Mouse (Mus musculus) neural tube, embryonic 12.5 days (tissue): ENCODE data around the gene Npepl1. TPM values are rescaled to one million over a fixed set of nuclear protein-coding genes. Genes with fewer than 3 reads are reported as not detected.

Experiments
- ATAC-seq: fragments of 200-750 bp; cut with Nextera tagmentation; 2 replicates; pipeline ENCODE4 v1.8.0; 2017; ENCODE audit warnings: low read depth, mild to moderate bottlenecking, moderate TSS enrichment, moderate library complexity; ENCODE audit not compliant: low FRiP score
- H3K27ac ChIP-seq: fragments of 300-500 bp; sonication (generic); 2 replicates; pipeline ENCODE4 v1.5.1; 2016
- H3K27me3 ChIP-seq: fragments of 300-500 bp; sonication (generic); replicated peaks from 2 replicates; pipeline ENCODE4 v1.6.1; 2016; ENCODE audit warnings: mild to moderate bottlenecking
- H3K36me3 ChIP-seq: fragments of 300-500 bp; sonication (generic); 2 replicates; pipeline ENCODE4 v1.6.1; 2016; ENCODE audit warnings: mild to moderate bottlenecking
- H3K4me1 ChIP-seq: fragments of 300-500 bp; sonication (generic); 2 replicates; pipeline ENCODE4 v1.6.1; 2016
- H3K4me2 ChIP-seq: fragments of 300-500 bp; sonication (generic); replicated peaks from 2 replicates; pipeline ENCODE4 v1.6.1; 2016; ENCODE audit warnings: mild to moderate bottlenecking
- H3K4me3 ChIP-seq: fragments of 300-500 bp; sonication (generic); 2 replicates; pipeline ENCODE4 v1.5.1; 2016
- H3K9ac ChIP-seq: fragments of 300-500 bp; sonication (generic); 2 replicates; pipeline ENCODE4 v1.6.1; 2016; ENCODE audit warnings: mild to moderate bottlenecking
- H3K9me3 ChIP-seq: fragments of 300-500 bp; sonication (generic); 2 replicates; pipeline ENCODE4 v1.6.1; 2016; ENCODE audit warnings: mild to moderate bottlenecking
- WGBS: fragments of 180-500 bp; shearing (Covaris S2); methylation state at CpG from one replicate; pipeline ENCODE4 v1.1.7; 2016; 5-methylcytosine and 5-hydroxymethylcytosine counted together
- polyA plus RNA-seq: library from polyadenylated mRNA; unstranded; fragments of >200 nt; fragmentation: Nextera tagmentation; extraction: Ambion mirVana; gene quantifications from 2 replicates; pipeline ENCODE4 v1.2.1, GENCODE M21; 2016

The Npepl1 gene
- polyA plus RNA-seq, 1 experiment from 2014 or later = 30.1 TPM

GRCm38 (mm10) chr2:174114148-174114864 lies 4.2 kb downstream of the Npepl1 start:
- ATAC-seq = no peak
- Histone ChIP-seq H3K9ac (no peak overlapping the region), H3K27ac (no peak overlapping the region), H3K36me3 (peaks cover 2% of the 10 kb centered on the region; the same call in 1 of the 2 replicates), H3K4me3 (no peak overlapping the region), H3K4me1 (peaks cover 24% of the 10 kb centered on the region), H3K27me3 (no peaks in the 10 kb centered on the region), H3K4me2 (no peak overlapping the region), H3K9me3 (no peaks in the 10 kb centered on the region)
- 89% methylated on average over 12 of the region's 12 CpGs for WGBS

- ATAC-seq = peak; percentile 52
- WGBS = 58% methylated on average over 16 of the region's 16 CpGs
- Histone ChIP-seq H3K4me2 (no peak overlapping the region), H3K27me3 (no peaks in the 10 kb centered on the region), H3K27ac (no peak overlapping the region), H3K4me3 (no peak overlapping the region), H3K9ac (no peak overlapping the region), H3K9me3 (no peaks in the 10 kb centered on the region), H3K4me1 (peaks cover 5% of the 10 kb centered on the region; the same call in 1 of the 2 replicates), H3K36me3 (peaks cover 22% of the 10 kb centered on the region)
Observed at GRCm38 (mm10) chr2:174116929-174117328, 6.8 kb downstream of the Npepl1 start.

- Histone ChIP-seq H3K4me3 (no peak overlapping the region), H3K4me1 (peaks cover under 1% of the 10 kb centered on the region; the same call in 1 of the 2 replicates), H3K4me2 (no peak overlapping the region), H3K27ac (no peak overlapping the region), H3K27me3 (no peaks in the 10 kb centered on the region), H3K36me3 (peaks cover 29% of the 10 kb centered on the region), H3K9ac (no peak overlapping the region), H3K9me3 (no peaks in the 10 kb centered on the region)
- 51% methylated on average over 11 of the region's 11 CpGs for WGBS
- ATAC-seq = peak; percentile 74
Observed at GRCm38 (mm10) chr2:174118141-174118540, 8.0 kb downstream of the Npepl1 start.

GRCm38 (mm10) chr2:174119259-174119658 lies 9.1 kb downstream of the Npepl1 start:
- Histone ChIP-seq H3K4me1 (no peaks in the 10 kb centered on the region; the same call in 1 of the 2 replicates), H3K4me3 (no peak overlapping the region), H3K9me3 (peaks cover 1% of the 10 kb centered on the region; the same call in 1 of the 2 replicates), H3K9ac (no peak overlapping the region), H3K27me3 (no peaks in the 10 kb centered on the region), H3K4me2 (no peak overlapping the region), H3K36me3 (peaks cover 39% of the 10 kb centered on the region), H3K27ac (no peak overlapping the region)
- no peak for ATAC-seq
- WGBS = 91% methylated on average over 11 of the region's 11 CpGs

- Histone ChIP-seq H3K4me1 (no peaks in the 10 kb centered on the region; the same call in 1 of the 2 replicates), H3K27ac (no peak overlapping the region), H3K27me3 (no peaks in the 10 kb centered on the region), H3K4me2 (no peak overlapping the region), H3K4me3 (no peak overlapping the region), H3K9me3 (peaks cover 12% of the 10 kb centered on the region), H3K9ac (no peak overlapping the region), H3K36me3 (peaks cover 47% of the 10 kb centered on the region)
- no peak for ATAC-seq
- WGBS = 94% methylated on average over 19 of the region's 19 CpGs
Observed at GRCm38 (mm10) chr2:174120631-174121030, 10.5 kb downstream of the Npepl1 start.

GRCm38 (mm10) chr2:174121411-174121947 lies 11.3 kb downstream of the Npepl1 start:
- no peak overlapping the region for H3K9ac ChIP-seq
- H3K36me3 ChIP-seq = peaks cover 47% of the 10 kb centered on the region
- 85% methylated on average over 12 of the region's 12 CpGs for WGBS
- no peak overlapping the region for H3K4me2 ChIP-seq
- peaks cover 12% of the 10 kb centered on the region for H3K9me3 ChIP-seq
- H3K4me3 ChIP-seq = no peak overlapping the region
- no peaks in the 10 kb centered on the region for H3K27me3 ChIP-seq
- no peak for ATAC-seq
- peaks cover 4% of the 10 kb centered on the region for H3K4me1 ChIP-seq
- no peak overlapping the region for H3K27ac ChIP-seq

GRCm38 (mm10) chr2:174122331-174122730 lies 12.2 kb downstream of the Npepl1 start:
- whole genome bisulfite sequencing = 96% methylated on average over 2 of the region's 2 CpGs
- no peak overlapping the region for H3K4me3 ChIP-seq
- H3K4me1 ChIP-seq = peaks cover 13% of the 10 kb centered on the region
- no peak overlapping the region for H3K9ac ChIP-seq
- H3K27ac ChIP-seq = no peak overlapping the region
- no peak for ATAC-seq
- peaks cover 47% of the 10 kb centered on the region for H3K36me3 ChIP-seq
- H3K9me3 ChIP-seq = peaks cover 12% of the 10 kb centered on the region
- no peaks in the 10 kb centered on the region for H3K27me3 ChIP-seq
- no peak overlapping the region for H3K4me2 ChIP-seq

- no peak for ATAC-seq
- Histone ChIP-seq H3K9me3 (peaks cover 12% of the 10 kb centered on the region), H3K4me3 (no peak overlapping the region), H3K9ac (no peak overlapping the region), H3K4me1 (peaks cover 14% of the 10 kb centered on the region), H3K4me2 (no peak overlapping the region), H3K36me3 (peaks cover 47% of the 10 kb centered on the region), H3K27me3 (no peaks in the 10 kb centered on the region), H3K27ac (no peak overlapping the region)
- 81% methylated on average over 3 of the region's 3 CpGs for WGBS
Observed at GRCm38 (mm10) chr2:174123731-174124130, 13.6 kb downstream of the Npepl1 start.

- Histone ChIP-seq H3K4me2 (peak overlapping the region; percentile 43), H3K36me3 (peaks cover 26% of the 10 kb centered on the region), H3K27me3 (no peaks in the 10 kb centered on the region), H3K4me1 (peaks cover 14% of the 10 kb centered on the region), H3K9me3 (peaks cover 12% of the 10 kb centered on the region), H3K9ac (no peak overlapping the region), H3K27ac (no peak overlapping the region), H3K4me3 (0 out of 2 replicates have a peak overlapping the region, but pooled peaks have one; percentile 9)
- WGBS = 9% methylated on average over 19 of the region's 21 CpGs
- ATAC-seq = peak; percentile 91
Observed at GRCm38 (mm10) chr2:174126522-174127375, 16.6 kb downstream of the Npepl1 start.

- H3K9ac ChIP-seq = no peak overlapping the region
Observed at GRCm38 (mm10) chr2:174127376-174127713, 17.2 kb downstream of the Npepl1 start.

GRCm38 (mm10) chr2:174128926-174129325 lies 18.8 kb downstream of the Npepl1 start:
- Histone ChIP-seq H3K27ac (no peak overlapping the region), H3K27me3 (no peaks in the 10 kb centered on the region), H3K4me1 (peaks cover 14% of the 10 kb centered on the region), H3K36me3 (peaks cover 11% of the 10 kb centered on the region), H3K4me2 (no peak overlapping the region), H3K9ac (no peak overlapping the region), H3K4me3 (no peak overlapping the region), H3K9me3 (peaks cover 12% of the 10 kb centered on the region)
- 86% methylated on average over 6 of the region's 6 CpGs for WGBS
- ATAC-seq = no peak

More at GRCm38 (mm10) chr2:174127376-174127713, 17.2 kb downstream of the Npepl1 start:
- no peaks in the 10 kb centered on the region for H3K27me3 ChIP-seq
- H3K4me2 ChIP-seq = peak overlapping the region; percentile 43
- H3K4me3 ChIP-seq = 0 out of 2 replicates have a peak overlapping the region, but pooled peaks have one; percentile 9
- WGBS = 19% methylated on average over 6 of the region's 6 CpGs
- no peak; the same call in 1 of the 2 replicates for ATAC-seq
- no peak overlapping the region for H3K27ac ChIP-seq
- peaks cover 12% of the 10 kb centered on the region for H3K9me3 ChIP-seq
- H3K36me3 ChIP-seq = peaks cover 20% of the 10 kb centered on the region
- peaks cover 14% of the 10 kb centered on the region for H3K4me1 ChIP-seq
